Mouse (Mus musculus) erythroblast, embryonic 14.5 days (primary cell): ENCODE measurements around the gene Sept5. TPM values are rescaled to one million over a fixed set of nuclear protein-coding genes. Genes with fewer than 3 reads are reported as not detected.

Experiments
- H3K27me3 ChIP-seq: 2 replicates; pipeline ENCODE4 v1.6.1; 2012; ENCODE audit warnings: inconsistent platforms; ENCODE audit not compliant: control insufficient read depth
- H3K36me3 ChIP-seq: 2 replicates; pipeline ENCODE4 v1.6.1; 2012; ENCODE audit warnings: mild to moderate bottlenecking, inconsistent platforms; ENCODE audit not compliant: control insufficient read depth
- H3K4me1 ChIP-seq: 2 replicates; pipeline ENCODE4 v1.6.1; 2012; ENCODE audit warnings: inconsistent platforms; ENCODE audit not compliant: control insufficient read depth
- H3K4me3 ChIP-seq: replicated peaks from 2 replicates; pipeline ENCODE3; 2012; ENCODE audit warnings: moderate library complexity, mild to moderate bottlenecking, inconsistent platforms
- H3K9me3 ChIP-seq: 2 replicates; pipeline ENCODE4 v1.6.1; 2012; ENCODE audit warnings: low read length, inconsistent platforms, mixed read lengths; ENCODE audit not compliant: control insufficient read depth
- GATA1 ChIP-seq: IDR thresholded peaks from 2 replicates; pipeline ENCODE4 v1.6.1; 2012; ENCODE audit warnings: low read length, inconsistent platforms, mixed read lengths
- TAL1 ChIP-seq: IDR thresholded peaks from 3 replicates; pipeline ENCODE4 v1.6.1; 2012; ENCODE audit warnings: low read length, inconsistent platforms, mixed read lengths
- polyA plus RNA-seq: library from polyadenylated mRNA; stranded (reverse); fragments of >175 nt; gene quantifications from 2 replicates; pipeline ENCODE4 v1.2.3, GENCODE M21; 2012

Gene Sept5
- polyA plus RNA-seq, 1 experiment: not detected

DNA sequence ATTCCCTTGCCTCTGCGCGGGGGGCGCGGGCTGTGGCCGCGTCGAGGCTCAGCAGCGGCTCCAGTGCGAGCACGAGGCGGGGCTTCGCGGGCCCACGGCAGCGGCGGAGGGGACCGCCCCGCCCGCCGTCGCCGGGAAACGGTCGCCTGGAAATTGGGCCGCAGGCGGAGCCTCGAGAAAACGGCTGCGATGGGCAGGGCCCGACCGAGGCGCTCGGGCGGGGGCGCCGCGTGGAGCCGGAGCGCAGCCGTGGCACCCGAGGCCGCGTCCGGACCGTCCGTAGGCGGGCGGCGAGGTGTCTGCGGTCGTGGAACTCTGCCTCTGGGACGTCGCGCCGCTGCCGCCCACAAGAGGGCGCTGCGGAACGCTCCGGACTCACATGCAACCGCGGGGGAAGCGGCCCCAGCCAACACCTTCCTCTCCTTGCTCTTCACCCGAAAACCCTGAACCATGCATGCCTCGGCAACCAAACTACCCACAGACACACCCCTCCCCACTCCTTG, 3.3 kb downstream of the Sept5 start, which contains the start of gene Gm49601:
Gene Gm49601 (minus strand): TSS at position 52 of the 503 bp plus-strand sequence.
- peaks cover 5% of the 10 kb centered on the region; the same call in 1 of the 2 replicates for H3K9me3 ChIP-seq
- peaks cover 100% of the 10 kb centered on the region for H3K27me3 ChIP-seq
- peak within 1 kb of the TSS; percentile 42 for H3K4me3 ChIP-seq
- TF ChIP-seq GATA1 (no peak), TAL1 (no peak)
- H3K36me3 ChIP-seq: no peaks in the 10 kb centered on the region
- peaks cover 18% of the 10 kb centered on the region for H3K4me1 ChIP-seq

DNA sequence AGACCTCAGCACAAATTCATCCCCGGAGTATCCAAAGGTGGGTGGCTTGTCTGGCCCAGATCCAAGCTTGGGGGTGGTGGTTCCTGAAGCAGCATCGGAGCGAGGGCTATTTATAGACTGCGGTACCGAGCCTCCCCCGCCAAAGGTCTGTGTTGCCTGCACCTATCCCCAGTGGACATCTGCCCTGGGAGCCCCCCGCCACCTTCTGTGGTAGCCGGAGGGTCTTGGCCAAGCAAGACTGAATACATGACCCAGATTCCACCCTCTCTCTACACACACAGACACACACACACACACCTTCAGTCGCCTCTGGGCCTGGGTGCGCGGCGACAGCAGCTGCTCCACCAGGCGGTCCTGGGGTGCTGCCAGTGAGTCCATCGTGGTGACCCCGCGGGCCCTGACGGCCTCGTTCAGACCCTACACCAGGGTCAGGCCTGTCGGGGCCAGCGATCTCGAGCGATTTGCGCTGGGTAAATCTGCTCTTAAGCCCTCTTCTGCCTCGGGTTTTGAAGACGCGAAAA, 3.9 kb downstream of the Sept5 start:
- peak overlapping the region; percentile 42 for H3K4me3 ChIP-seq
- TF ChIP-seq TAL1 (no peak), GATA1 (no peak)
- peaks cover 9% of the 10 kb centered on the region; the same call in 1 of the 2 replicates for H3K9me3 ChIP-seq
- H3K36me3 ChIP-seq: no peaks in the 10 kb centered on the region
- peaks cover 21% of the 10 kb centered on the region for H3K4me1 ChIP-seq
- H3K27me3 ChIP-seq: peaks cover 100% of the 10 kb centered on the region

DNA sequence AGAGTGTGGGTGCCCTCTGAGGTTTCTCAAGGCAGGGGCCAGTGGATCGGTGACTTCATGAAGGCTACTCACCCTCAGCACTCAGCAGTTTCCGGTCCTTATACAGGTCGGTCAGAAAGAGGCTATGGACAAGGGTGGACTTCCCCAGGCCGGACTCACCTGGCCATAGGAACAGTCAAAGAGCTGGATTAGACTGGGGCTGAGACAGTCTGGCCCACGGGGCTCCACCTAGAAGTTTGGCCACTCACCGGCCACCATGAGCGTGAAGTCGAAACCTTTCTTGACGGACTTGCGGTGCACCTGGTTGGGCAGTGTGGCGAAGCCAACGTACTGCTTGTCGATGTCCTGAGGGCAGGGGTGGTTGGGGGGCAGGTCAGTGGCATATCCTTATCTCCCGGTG, 4.7 kb downstream of the Sept5 start:
- Histone ChIP-seq H3K36me3 (no peaks in the 10 kb centered on the region), H3K4me1 (peaks cover 23% of the 10 kb centered on the region), H3K27me3 (peaks cover 100% of the 10 kb centered on the region), H3K9me3 (peaks cover 11% of the 10 kb centered on the region; the same call in 1 of the 2 replicates), H3K4me3 (no peak overlapping the region)
- TF ChIP-seq GATA1: no peak
- TF ChIP-seq TAL1: no peak

DNA sequence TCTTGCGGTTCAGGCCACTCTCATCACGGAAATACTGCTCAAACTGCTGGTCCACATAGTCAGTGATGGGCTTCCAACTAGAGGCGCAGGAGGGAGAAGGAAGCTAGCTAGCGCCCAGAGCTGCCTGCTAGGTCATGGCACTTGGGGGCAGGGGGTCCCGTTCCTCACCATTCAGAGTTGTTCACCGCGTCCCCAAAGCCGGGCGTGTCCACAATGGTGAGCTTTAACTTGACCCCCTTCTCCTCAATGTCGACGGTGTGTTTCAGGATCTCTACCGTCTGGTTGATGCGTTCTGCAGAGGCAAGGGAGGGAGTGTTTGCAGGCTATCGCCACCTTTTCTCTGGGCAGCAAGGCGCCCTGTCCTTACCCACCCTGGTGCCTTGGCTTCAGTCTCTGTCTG, 5.1 kb downstream of the Sept5 start:
- Histone ChIP-seq H3K9me3 (peaks cover 11% of the 10 kb centered on the region; the same call in 1 of the 2 replicates), H3K4me3 (no peak overlapping the region), H3K36me3 (no peaks in the 10 kb centered on the region), H3K4me1 (peaks cover 19% of the 10 kb centered on the region), H3K27me3 (peaks cover 100% of the 10 kb centered on the region)
- no peak for TF ChIP-seq TAL1
- TF ChIP-seq GATA1: no peak

DNA sequence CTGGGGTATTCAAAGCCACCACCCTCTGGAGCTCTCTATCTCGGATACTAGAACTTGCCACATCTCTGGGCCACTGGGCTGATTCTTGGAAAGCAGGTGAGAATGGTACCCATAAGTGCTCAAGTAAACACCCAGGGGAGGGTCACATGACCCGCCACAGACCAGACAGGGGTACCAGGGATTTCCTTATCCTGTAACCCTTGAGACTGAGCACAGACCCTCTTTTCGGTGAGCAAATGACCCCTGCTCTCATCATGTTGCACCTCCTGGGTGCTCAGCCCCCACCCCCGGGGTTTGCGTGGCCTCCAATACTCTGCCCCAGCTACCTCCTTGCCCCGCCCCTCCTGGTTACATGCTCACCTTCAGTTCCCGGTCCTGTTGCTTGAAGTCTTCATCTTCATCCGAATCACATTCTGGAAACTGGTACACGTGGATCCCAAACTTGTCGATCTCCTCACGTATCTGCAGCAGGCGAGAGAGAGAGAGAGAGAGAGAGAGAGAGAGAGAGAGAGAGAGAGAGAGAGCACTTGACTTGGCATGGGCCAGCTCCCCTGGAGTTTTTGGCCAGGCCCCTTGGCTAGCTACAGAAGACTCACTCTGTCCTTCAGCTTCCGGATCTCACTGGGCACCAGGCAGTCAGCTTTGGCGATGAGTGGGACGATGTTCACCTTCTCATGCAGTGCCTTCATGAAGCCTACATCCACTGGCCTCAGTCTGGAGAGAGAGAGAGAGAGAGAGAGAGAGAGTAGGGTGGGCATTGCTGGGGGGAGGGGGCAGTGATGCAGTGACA, 5.8 kb downstream of the Sept5 start:
- Histone ChIP-seq H3K4me3 (no peak overlapping the region), H3K4me1 (peaks cover 13% of the 10 kb centered on the region), H3K9me3 (peaks cover 11% of the 10 kb centered on the region; the same call in 1 of the 2 replicates), H3K27me3 (peaks cover 100% of the 10 kb centered on the region), H3K36me3 (no peaks in the 10 kb centered on the region)
- TF ChIP-seq TAL1 (no peak), GATA1 (no peak)

DNA sequence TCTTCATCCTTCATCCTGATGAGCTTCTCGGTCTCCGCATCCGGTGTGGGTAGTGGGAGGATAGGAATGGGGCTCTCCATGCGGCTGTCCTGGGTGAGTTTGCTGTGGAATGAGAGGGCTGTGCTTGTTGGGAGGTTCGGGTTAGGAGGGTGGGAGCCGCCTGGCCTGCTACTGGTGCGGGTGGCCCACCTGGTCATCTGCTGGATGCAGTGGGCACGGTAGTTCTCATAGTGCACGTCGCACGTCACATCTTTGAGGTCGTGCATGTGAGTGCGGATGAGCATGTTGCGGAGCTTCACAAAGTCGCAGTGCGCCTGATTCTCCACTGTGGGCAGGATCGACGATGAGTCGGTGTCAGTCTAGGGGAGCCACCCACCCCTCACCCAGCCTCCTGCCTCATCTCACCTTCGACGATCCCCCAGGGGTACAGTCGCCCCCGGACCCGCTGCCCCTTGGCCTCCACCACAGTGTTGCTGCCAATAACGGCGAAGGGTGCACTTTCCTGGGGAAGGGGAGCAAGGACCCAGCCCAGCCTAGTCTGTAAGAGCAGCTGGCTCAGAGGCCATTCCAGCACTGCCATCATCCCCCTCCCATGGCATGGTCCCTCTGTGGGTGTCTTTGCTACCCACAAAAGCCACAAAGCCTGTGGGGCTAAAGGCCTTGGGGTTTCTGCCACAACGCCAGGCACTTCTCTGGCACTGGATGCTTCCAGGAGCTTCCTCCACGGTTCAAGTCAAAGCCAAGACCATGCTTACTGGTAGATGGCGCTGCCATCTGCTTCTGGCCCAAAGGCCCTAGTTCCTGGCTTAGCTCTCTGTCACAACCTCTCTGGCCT, 6.6 kb downstream of the Sept5 start:
- peaks cover 11% of the 10 kb centered on the region; the same call in 1 of the 2 replicates for H3K9me3 ChIP-seq
- TF ChIP-seq TAL1: no peak
- TF ChIP-seq GATA1: no peak
- no peak overlapping the region for H3K4me3 ChIP-seq
- H3K27me3 ChIP-seq: peaks cover 100% of the 10 kb centered on the region
- peaks cover 13% of the 10 kb centered on the region for H3K4me1 ChIP-seq
- H3K36me3 ChIP-seq: no peaks in the 10 kb centered on the region

DNA sequence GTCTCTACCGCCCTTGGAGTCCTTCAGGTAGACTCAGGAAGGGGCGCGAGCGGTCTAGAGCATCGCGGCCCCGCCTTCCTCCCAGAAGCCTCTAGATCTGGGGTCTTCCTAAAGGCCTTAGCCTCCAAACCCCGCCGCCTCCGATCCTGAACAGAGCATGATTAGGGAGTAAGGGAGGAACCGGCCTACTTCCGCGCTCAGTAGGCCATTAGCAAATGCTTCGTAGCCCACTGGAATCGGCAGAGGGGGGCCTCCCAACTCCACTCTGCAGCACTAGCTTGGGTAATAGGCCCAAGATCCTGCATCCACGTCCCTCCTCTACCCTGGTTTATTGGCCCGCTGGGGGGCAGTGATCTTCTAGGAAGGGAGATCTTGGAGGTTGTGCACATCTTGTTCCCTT, 7.7 kb downstream of the Sept5 start, which contains the start of gene Gp1bb:
Gene Gp1bb (minus strand): TSS at position 385 of the 400 bp plus-strand sequence.
- TF ChIP-seq GATA1: no peak
- no peak within 1 kb of the TSS for H3K4me3 ChIP-seq

DNA sequence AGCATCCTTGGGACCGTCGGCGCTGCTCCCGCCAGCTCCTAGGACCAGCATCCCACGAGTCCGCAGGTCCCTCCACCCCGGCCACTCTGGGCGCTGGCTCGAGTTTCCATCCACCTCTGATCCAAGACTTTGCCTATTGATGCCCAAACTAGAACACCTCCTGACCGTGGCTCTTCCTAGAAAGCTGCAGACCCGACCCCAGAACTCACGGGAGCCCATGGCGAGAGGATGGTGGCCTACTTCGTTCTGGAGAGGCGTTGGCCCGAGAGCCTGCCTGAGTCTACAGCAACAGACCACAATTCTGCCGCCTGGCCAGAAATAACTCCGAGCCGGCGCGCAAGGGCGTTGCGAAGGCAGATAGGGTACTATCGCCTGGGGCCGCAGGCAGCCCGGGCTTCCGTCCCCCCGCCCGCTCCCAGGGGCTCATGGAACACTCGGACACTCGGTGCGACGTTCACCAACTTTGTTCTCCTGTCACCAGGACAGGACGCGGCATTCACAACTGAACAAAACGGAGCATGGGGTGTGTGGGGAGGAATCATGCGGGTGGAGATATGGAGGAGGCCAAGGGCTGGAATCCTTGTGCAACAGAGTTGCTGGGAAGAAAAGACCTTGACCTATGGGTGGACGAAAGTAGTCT, 8.3 kb downstream of the Sept5 start:
- H3K4me1 ChIP-seq: peaks cover 16% of the 10 kb centered on the region
- H3K27me3 ChIP-seq: peaks cover 97% of the 10 kb centered on the region
- H3K4me3 ChIP-seq: no peak overlapping the region
- no peaks in the 10 kb centered on the region for H3K36me3 ChIP-seq
- no peak for TF ChIP-seq GATA1
- TF ChIP-seq TAL1: no peak
- H3K9me3 ChIP-seq: peaks cover 8% of the 10 kb centered on the region; the same call in 1 of the 2 replicates

More for the DNA sequence above, 7.7 kb downstream of the Sept5 start, which contains the start of gene Gp1bb:
- H3K9me3 ChIP-seq: peaks cover 11% of the 10 kb centered on the region; the same call in 1 of the 2 replicates
- H3K36me3 ChIP-seq: no peaks in the 10 kb centered on the region
- peaks cover 19% of the 10 kb centered on the region for H3K4me1 ChIP-seq
- H3K27me3 ChIP-seq: peaks cover 97% of the 10 kb centered on the region
